Mouse (Mus musculus): Measurements from ENCODE around the gene Arid5a.

Gene Arid5a

DNA sequence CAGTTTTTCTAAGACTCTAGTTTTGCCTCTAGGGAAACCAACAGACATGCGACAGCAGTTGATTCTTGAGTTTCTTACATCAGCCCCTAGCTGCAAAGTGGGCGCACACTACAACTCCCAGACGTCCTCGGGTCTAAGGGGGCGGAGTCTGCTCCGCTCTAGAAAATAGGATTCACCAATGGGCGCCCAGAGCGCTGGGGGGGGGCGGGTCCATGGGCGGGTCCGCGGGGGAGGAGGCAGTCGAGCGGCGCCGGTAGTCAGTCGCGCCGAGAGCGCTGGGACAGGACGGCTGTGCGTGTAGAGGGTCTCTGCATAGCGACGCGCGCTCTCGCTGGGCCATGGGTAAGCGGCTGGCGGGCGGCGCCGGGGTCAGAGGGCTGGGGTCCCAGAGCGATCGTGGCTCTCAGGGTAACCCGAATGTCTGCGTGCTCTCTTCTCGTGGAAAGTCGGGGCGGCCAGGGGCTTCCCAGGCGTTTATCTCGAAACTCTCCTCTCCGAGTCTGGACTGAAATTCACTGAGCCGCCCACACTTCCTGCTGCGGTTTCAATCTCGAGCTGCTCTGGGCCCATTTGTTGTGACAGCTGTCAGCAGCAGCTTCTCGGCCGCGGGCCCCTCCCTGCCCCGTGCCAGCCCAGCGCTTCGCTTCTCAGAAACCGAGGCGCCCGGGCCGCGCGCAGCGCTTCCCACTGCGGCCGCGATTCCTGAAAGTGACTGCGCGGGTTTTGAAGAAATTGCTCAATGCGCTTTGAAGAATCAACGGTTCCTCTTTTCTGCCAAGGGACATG is at the start of gene Arid5a:
Gene Arid5a, plus strand, starts transcription at position 239 of the 786 bp plus-strand sequence.
- DNase-seq, result peak; percentile 94

DNA sequence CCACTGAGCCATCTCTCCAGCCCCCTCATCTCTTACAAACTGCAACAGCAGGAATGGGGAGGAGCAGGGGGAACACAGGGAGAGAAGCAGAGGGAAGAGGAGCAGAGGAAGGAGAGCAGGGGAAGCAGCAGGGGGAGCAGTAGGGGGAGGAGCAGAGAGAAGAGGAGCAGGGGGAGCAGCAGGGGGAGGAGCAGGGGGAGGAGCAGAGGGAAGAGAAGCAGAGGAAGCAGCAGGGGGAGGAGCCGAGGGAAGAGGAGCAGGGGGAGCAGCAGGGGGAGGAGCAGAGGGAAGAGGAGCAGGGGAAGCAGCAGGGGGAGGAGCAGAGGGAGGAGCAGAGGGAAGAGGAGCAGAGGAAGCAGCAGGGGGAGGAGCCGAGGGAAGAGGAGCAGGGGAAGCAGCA is 48.9 kb upstream of the Arid5a start:
- no peak for DNase-seq

DNA sequence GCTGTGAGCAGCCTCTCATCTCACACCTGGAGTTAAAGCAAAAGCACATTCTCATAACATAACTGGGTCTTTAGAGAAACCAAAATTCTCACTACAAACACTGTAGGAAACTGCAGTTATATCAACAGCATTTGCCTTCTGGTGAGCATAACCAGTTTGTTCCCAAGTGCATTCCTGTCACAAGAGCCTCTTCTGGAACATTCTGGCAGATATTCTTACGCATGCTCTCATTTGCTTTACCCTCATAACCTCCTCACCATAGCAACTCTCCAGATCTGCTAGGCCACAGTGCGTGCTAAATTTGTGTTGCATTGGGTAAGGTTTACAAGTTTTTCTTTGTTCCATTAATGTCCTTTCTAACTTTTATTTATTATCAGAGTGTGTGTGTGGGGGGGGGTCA is 48.3 kb upstream of the Arid5a start:
- no peak for DNase-seq

DNA sequence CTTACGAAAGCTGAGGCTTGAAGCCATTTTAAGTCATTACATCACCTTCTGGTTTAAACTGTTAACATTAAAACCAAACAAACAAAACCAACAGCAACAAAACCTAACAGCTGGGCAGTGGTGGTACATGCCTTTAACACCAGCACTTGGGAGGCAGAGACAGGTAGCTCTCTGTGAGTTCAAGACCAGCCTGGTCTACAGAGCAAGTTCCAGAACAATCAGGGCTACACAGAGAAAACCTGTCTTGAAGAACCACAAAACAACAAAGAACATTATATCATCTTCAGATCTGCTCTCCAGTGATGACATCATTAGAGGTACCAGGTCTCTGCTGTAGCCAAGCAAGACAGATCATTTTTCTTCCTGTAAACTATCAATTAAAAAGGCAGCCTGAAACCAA is 47.1 kb upstream of the Arid5a start:
- DNase-seq, result no peak

DNA sequence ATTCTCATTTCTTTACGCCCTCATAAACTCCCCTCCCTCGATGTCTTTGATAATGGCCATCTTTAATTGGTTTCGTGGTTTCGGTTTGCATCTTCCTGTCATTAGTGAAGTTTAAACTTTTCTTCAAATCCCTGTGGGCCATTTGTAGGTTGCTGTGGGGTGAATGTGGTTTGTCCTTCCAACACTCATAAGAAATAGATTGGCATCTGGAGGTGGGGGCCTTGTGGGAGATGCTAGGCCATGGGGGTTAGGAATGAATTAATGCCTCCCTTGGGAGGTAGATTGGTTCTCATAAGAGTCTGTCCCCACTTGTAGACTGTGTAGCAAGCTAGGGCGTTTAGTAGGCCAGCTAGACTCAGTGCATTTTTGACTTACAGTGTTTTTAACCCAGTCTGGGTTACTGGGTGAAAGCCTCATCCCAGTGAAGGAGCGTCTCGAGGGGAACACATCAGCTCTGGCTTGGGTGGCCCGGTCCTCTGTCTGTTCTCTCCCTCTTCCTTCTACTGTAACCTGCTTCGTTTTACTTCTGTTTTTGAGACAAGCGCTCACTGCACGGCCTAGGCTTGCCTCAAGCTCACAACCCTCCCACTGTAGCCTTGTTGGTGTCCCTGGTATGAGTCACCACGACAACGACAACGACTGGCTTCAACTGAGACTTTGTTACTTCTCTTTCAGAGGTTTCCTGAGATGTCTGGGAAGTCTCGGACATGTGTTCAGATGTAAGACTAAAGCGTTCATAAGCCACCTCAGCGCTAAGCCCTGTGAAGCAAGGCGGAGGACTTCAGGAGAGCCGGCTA is 45.6 kb upstream of the Arid5a start:
- no peak for DNase-seq

- DNase-seq, result peak; percentile 40
Measured at GRCm38 (mm10) chr1:36263833-36264488, 43.6 kb upstream of the Arid5a start.

GRCm38 (mm10) chr1:36266293-36266692 is 41.2 kb upstream of the Arid5a start:
- DNase-seq, result no peak

GRCm38 (mm10) chr1:36267595-36267994 is 39.9 kb upstream of the Arid5a start:
- no peak for DNase-seq

GRCm38 (mm10) chr1:36269121-36269795 is 38.3 kb upstream of the Arid5a start:
- no peak for DNase-seq

DNA sequence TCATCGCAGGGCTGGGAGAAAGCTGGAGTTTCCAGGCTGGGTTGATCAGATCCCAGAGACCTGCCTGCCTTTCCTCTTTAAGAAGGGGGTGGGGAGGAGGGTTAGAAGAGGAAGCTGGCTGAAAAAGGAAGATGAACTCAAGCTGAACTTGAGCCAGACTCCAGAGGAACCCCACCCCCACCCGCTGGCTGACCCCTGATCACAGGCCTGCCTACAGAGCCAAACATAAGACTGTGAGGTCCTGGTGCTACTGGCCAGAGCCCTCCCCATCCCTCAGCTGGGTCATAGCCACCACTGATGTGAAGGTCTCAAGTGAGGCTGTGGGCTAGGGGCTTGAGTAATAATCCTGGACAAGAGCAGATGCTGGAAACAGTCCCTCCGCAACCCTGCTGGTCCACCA is 36.9 kb upstream of the Arid5a start:
- peak; percentile 63 for DNase-seq

DNA sequence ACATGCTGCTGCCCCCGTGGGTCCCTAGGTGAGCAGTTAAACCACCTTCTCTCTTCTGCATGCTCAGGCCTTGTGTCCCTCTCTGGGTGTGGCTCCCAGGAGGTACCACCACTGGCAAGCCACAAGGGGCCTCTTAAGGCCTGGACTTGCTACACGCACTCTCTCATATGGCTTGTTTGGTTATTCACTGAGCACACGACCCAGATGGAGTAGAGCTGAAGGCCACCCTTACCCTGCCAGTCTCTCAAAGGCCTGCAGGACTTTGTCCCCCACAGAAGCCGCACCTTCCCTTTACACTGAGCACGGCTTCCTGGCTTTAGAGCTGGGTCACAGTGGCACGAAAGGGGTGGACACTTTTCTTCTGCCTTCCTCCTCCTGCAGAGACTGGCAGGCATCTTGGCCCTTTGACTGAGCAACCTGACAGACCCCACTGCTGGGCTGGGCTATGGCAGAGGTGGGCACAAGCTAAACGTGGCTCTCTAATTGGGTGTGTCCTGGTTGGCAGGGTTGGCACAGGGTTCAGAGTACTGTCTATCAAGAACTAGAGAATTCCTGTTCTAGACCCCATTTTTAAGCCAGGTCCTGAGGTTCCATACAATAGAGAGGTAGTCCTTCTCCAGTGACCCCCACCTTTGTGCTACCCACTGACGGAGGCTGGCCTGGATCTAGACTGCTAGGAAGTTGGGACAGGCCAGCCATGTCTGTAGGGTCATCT is 35.9 kb upstream of the Arid5a start:
- no peak for DNase-seq

DNA sequence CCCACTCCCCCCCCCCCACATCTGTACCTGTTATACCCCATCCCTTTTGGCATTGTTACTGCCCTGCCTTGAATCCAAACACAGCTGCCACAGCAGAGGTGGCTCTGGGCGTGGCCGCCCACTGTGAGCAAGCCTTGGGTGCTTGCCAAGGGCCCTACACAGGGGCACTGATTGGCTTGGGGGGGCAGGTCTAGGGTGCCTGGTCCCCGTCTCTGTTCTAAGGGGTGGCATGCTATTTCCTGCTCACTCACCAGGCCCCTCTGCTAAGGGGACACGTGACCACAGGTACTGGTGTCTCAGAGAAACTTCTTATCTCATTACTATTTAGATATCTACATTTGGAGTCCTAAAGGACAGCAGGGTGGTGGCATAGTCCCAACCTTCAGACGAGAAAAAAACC is 35.0 kb upstream of the Arid5a start:
- DNase-seq, result no peak

- DNase-seq, result peak; percentile 46
Measured at GRCm38 (mm10) chr1:36273288-36273687, 34.2 kb upstream of the Arid5a start.

GRCm38 (mm10) chr1:36274455-36274854 is 33.1 kb upstream of the Arid5a start, which contains the start of gene Neurl3:
Gene Neurl3, minus strand, starts transcription at chr1:36274679.
- no peak for DNase-seq

- DNase-seq, result peak; percentile 29
Measured at GRCm38 (mm10) chr1:36275635-36276389, 31.7 kb upstream of the Arid5a start.

- DNase-seq, result peak; percentile 70
Measured at GRCm38 (mm10) chr1:36277267-36278060, 30.1 kb upstream of the Arid5a start.

DNA sequence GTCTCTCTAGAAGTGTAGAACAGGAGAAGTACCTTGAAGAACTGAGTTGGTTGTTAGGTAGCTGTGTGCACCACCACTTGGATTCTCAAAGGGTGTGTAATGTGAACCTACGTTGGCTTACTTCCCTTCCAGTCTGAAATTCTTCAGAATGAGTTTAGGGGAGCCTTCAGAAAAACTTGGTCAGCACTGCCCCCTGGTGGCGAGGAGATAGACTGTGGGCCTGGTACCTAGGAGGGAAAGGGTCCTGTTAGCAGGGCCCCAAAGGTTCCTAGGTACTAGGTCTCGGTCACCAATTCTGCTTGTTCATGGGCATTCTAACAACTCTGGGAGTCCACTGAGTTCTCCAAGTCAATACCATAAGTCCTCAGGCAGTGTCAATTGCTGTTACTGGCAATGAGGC is 28.3 kb upstream of the Arid5a start:
- peak; percentile 79 for DNase-seq

DNA sequence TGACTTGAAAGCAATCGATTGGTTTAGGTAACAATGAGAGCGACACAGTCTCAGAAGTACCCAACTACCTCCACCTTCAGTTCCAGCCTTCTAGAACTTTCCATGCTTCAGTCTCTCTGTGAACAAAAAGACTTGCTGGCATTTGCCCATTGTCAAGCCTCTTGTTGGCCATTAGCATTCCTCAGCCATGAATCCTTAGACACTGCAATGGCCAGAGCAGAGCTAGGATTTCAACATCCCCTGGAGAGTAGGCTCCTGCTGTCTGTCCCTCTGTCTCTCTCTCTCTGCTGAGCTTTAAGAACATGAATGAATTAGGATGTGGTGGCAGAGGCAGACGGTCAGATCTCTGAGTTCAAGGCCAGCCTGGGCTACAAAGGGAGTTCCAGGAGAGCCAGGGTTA is 26.6 kb upstream of the Arid5a start:
- no peak for DNase-seq

GRCm38 (mm10) chr1:36281849-36282248 is 25.7 kb upstream of the Arid5a start:
- no peak for DNase-seq

GRCm38 (mm10) chr1:36293470-36293869 is 14.1 kb upstream of the Arid5a start:
- DNase-seq, result no peak

DNA sequence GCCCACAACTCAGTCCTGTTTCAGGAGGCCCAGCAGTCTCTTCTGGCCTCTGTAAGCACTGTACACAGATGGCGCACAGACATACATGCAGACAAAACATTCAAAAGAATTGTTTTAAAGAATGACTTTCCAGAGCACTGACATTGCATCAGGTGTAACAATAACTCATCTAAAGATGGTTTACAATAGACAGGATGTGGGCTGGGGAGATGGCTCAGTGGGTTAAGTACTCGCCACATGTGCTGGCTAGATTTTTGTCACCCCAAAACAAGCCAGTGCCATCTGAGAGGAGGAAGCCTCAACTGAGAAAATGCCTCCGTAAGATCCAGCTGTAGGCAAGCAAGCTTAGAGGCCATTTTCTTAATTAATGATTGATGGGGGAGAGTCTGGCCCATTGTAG is 13.1 kb upstream of the Arid5a start:
- DNase-seq, result no peak
